Comparison of ENCODE assay signal across 23 mouse cellular contexts in genomic region chr2:19540906-19541305, GRCm38 (mm10). TPM values are rescaled to one million over a fixed set of nuclear protein-coding genes. Genes with fewer than 3 reads are reported as not detected.
DNase-seq lines count a peak whose midpoint lies in the region.
"Had no signal": no experiment of that assay in that cellular context is flagged by ENCODE, and none has a peak within 500 bp of the region (broad histone marks: within the 10 kb centered on the region; RNA-seq: fewer than 3 reads in every experiment).

No protein-coding gene starts in this region.

- intact Hi-C loops in heart, postnatal 25 days (cut with DNase I) = no loop called here
- intact Hi-C loops in gastrocnemius, postnatal 36 days (cut with DNase I) = no loop called here

- peak; percentile 25 for DNase-seq in heart, adult 11 months
- DNase-seq in heart, postnatal 25 days (ENCODE audit: low spot score) = no peak
- peak; percentile 28 for DNase-seq in 3134 (ENCODE audit: extremely low read depth, insufficient read length, low spot score)
- DNase-seq in 416B (ENCODE audit: low read depth) = peak; percentile 5
- peak; percentile 57 for DNase-seq in NIH3T3 (ENCODE audit: low read depth)
- DNase-seq in gastrocnemius, postnatal 36 days = no peak
- DNase-seq in layer of hippocampus, postnatal 14 days (ENCODE audit: low spot score in 2 of 2) = no peak
- DNase-seq in layer of hippocampus, adult 9-10 months (ENCODE audit: low spot score) = no peak
- DNase-seq: adrenal gland, postnatal 10 days; adrenal gland, postnatal 36 days; B cell, adult 2 months; cerebellum, adult 11 months; cerebellum, adult 8-10 months; cerebellum, postnatal 10 days; cerebellum, postnatal 36 days; embryo, embryonic 11 days; gastrocnemius, adult 2 months; gastrocnemius, postnatal 14 days; heart, adult 2 months; heart, postnatal 14 days had no signal

RNA-seq across cellular contexts. Expression of gene 4921504E06Rik, which starts 12.8 kb away (rescaled TPM):
- not detected for total RNA-seq in heart, postnatal 25 days (2021)
- total RNA-seq in gastrocnemius, postnatal 36 days (2021) = not detected
- not detected for total RNA-seq in layer of hippocampus, postnatal 14 days (2021)
- total RNA-seq: adrenal gland, adult 18-20 months; adrenal gland, postnatal 10 days; adrenal gland, postnatal 36 days; gastrocnemius, adult 2 months; gastrocnemius, postnatal 14 days; heart, adult 2 months; heart, postnatal 14 days; hematopoietic stem cell, adult 5-6 weeks; MEL had no signal

Comparison
In these comparisons a context has a peak if more than half of its experiments do, and no peak if none do; other contexts are left out.
1. DNase-seq: peak in heart, adult 11 months (single experiment), 3134 (single experiment), 416B (single experiment) and NIH3T3 (single experiment); none in heart, postnatal 25 days (single experiment), gastrocnemius, postnatal 36 days (0 of 2), layer of hippocampus, postnatal 14 days (0 of 2) and layer of hippocampus, adult 9-10 months (single experiment).